Mouse (Mus musculus) midbrain, embryonic 12.5 days (tissue): Measurements from ENCODE around the gene Ascc2. TPM values are rescaled to one million over a fixed set of nuclear protein-coding genes. Genes with fewer than 3 reads are reported as not detected.
A peak's percentile ranks its signal among the peaks of the same experiment; 100 is the strongest.

Source experiments
- ATAC-seq: fragments of 200-750 bp; cut with Nextera tagmentation; 2 replicates; pipeline ENCODE4 v1.8.0; 2017; ENCODE audit warnings: low read depth, moderate TSS enrichment, moderate library complexity; ENCODE audit not compliant: low FRiP score
- H3K27ac ChIP-seq: fragments of 300-500 bp; sonication (generic); replicated peaks from 2 replicates; pipeline ENCODE4 v1.5.1; 2016; ENCODE audit warnings: mild to moderate bottlenecking
- H3K27me3 ChIP-seq: fragments of 300-500 bp; sonication (generic); 2 replicates; pipeline ENCODE4 v1.6.1; 2016; ENCODE audit warnings: mild to moderate bottlenecking
- H3K36me3 ChIP-seq: fragments of 300-500 bp; sonication (generic); 2 replicates; pipeline ENCODE4 v1.6.1; 2016
- H3K4me1 ChIP-seq: fragments of 300-500 bp; sonication (generic); 2 replicates; pipeline ENCODE4 v1.6.1; 2016
- H3K4me2 ChIP-seq: fragments of 300-500 bp; sonication (generic); replicated peaks from 2 replicates; pipeline ENCODE4 v1.6.1; 2016; ENCODE audit warnings: mild to moderate bottlenecking, moderate library complexity
- H3K4me3 ChIP-seq: fragments of 300-500 bp; sonication (generic); 2 replicates; pipeline ENCODE4 v1.5.1; 2016; ENCODE audit warnings: mild to moderate bottlenecking
- H3K9ac ChIP-seq: fragments of 300-500 bp; sonication (generic); replicated peaks from 2 replicates; pipeline ENCODE4 v1.6.1; 2016; ENCODE audit warnings: mild to moderate bottlenecking, moderate library complexity
- H3K9me3 ChIP-seq: fragments of 300-500 bp; sonication (generic); 2 replicates; pipeline ENCODE4 v1.6.1; 2016; ENCODE audit warnings: mild to moderate bottlenecking
- WGBS: fragments of 180-500 bp; shearing (Covaris S2); methylation state at CpG from one replicate; pipeline ENCODE4 v1.1.7; 2016; 5-methylcytosine and 5-hydroxymethylcytosine counted together
- polyA plus RNA-seq: library from polyadenylated mRNA; unstranded; fragments of >200 nt; fragmentation: Nextera tagmentation; extraction: Ambion mirVana; gene quantifications from 2 replicates; pipeline ENCODE4 v1.2.1, GENCODE M21; 2016

Ascc2 gene
- polyA plus RNA-seq = 30.4 and 31.3 TPM in 2 replicates

- H3K27me3 ChIP-seq = 0 out of 2 replicates have a peak, but pooled peaks cover 6% of the 10 kb centered on the region
- no peaks in the 10 kb centered on the region for H3K9me3 ChIP-seq
- peak within 1 kb of the TSS; percentile 78 for H3K9ac ChIP-seq
- H3K36me3 ChIP-seq = peaks cover 11% of the 10 kb centered on the region
- WGBS = under 1% methylated on average over 35 of the region's 35 CpGs
- H3K4me2 ChIP-seq = peak within 1 kb of the TSS; percentile 87
- peak within 1 kb of the TSS; percentile 89 for H3K4me3 ChIP-seq
- ATAC-seq = peak; percentile 92
- peaks cover 16% of the 10 kb centered on the region for H3K4me1 ChIP-seq
- no peak within 1 kb of the TSS for H3K27ac ChIP-seq
These were observed at the start of gene Ascc2 for GRCm38 (mm10) chr11:4637534-4638234. TSS of gene Ascc2 (plus strand) at chr11:4637747.

GRCm38 (mm10) chr11:4591811-4592210 lies 45.7 kb upstream of the Ascc2 start:
- H3K4me2 ChIP-seq = no peak overlapping the region
- no peaks in the 10 kb centered on the region for H3K27me3 ChIP-seq
- H3K9ac ChIP-seq = no peak overlapping the region
- 85% methylated on average over 4 of the region's 4 CpGs for WGBS
- no peak overlapping the region for H3K27ac ChIP-seq
- no peaks in the 10 kb centered on the region for H3K9me3 ChIP-seq
- no peak overlapping the region for H3K4me3 ChIP-seq
- ATAC-seq = no peak
- no peaks in the 10 kb centered on the region for H3K36me3 ChIP-seq
- H3K4me1 ChIP-seq = peaks cover 9% of the 10 kb centered on the region

- Histone ChIP-seq H3K27me3 (no peaks in the 10 kb centered on the region), H3K9me3 (no peaks in the 10 kb centered on the region), H3K27ac (no peak overlapping the region), H3K9ac (peak overlapping the region; percentile 95; the same call in 1 of the 2 replicates), H3K4me1 (peaks cover 9% of the 10 kb centered on the region), H3K4me3 (peak overlapping the region; percentile 96), H3K36me3 (no peaks in the 10 kb centered on the region), H3K4me2 (peak overlapping the region; percentile 60)
- 35% methylated on average over 5 of the region's 5 CpGs for WGBS
- no peak for ATAC-seq
These were observed 44.1 kb upstream of the Ascc2 start for GRCm38 (mm10) chr11:4593491-4593848.

GRCm38 (mm10) chr11:4593849-4594607 lies 43.5 kb upstream of the Ascc2 start:
- Histone ChIP-seq H3K27me3 (no peaks in the 10 kb centered on the region), H3K9ac (peak overlapping the region; percentile 95), H3K9me3 (no peaks in the 10 kb centered on the region), H3K4me3 (peak overlapping the region; percentile 96), H3K36me3 (no peaks in the 10 kb centered on the region), H3K27ac (peak overlapping the region; percentile 95), H3K4me1 (peaks cover 9% of the 10 kb centered on the region), H3K4me2 (peak overlapping the region; percentile 60)
- ATAC-seq = peak; percentile 95
- WGBS = under 1% methylated on average over 44 of the region's 45 CpGs

GRCm38 (mm10) chr11:4594608-4595500 lies 42.7 kb upstream of the Ascc2 start, which contains the start of gene Mtmr3:
TSS of gene Mtmr3 (minus strand) at chr11:4594863.
- peaks cover 9% of the 10 kb centered on the region for H3K4me1 ChIP-seq
- peak within 1 kb of the TSS; percentile 95 for H3K9ac ChIP-seq
- H3K27ac ChIP-seq = peak within 1 kb of the TSS; percentile 95
- 6% methylated on average over 44 of the region's 53 CpGs for WGBS
- no peaks in the 10 kb centered on the region for H3K27me3 ChIP-seq
- H3K9me3 ChIP-seq = no peaks in the 10 kb centered on the region
- peak within 1 kb of the TSS; percentile 96 for H3K4me3 ChIP-seq
- ATAC-seq = peak; percentile 95
- peak within 1 kb of the TSS; percentile 60 for H3K4me2 ChIP-seq
- H3K36me3 ChIP-seq = no peaks in the 10 kb centered on the region

- no peaks in the 10 kb centered on the region for H3K9me3 ChIP-seq
- no peak for ATAC-seq
- H3K36me3 ChIP-seq = no peaks in the 10 kb centered on the region
- no peak overlapping the region for H3K4me3 ChIP-seq
- H3K27me3 ChIP-seq = no peaks in the 10 kb centered on the region
- no peak overlapping the region for H3K27ac ChIP-seq
- 94% methylated on average over 2 of the region's 2 CpGs for WGBS
- H3K9ac ChIP-seq = no peak overlapping the region
- H3K4me1 ChIP-seq = peaks cover 14% of the 10 kb centered on the region
- no peak overlapping the region for H3K4me2 ChIP-seq
These were observed 39.1 kb upstream of the Ascc2 start for GRCm38 (mm10) chr11:4598411-4598810.

- peaks cover 12% of the 10 kb centered on the region for H3K4me1 ChIP-seq
- H3K9ac ChIP-seq = no peak overlapping the region
- WGBS = 95% methylated on average over 3 of the region's 3 CpGs
- no peaks in the 10 kb centered on the region for H3K36me3 ChIP-seq
- H3K9me3 ChIP-seq = no peaks in the 10 kb centered on the region
- no peak for ATAC-seq
- no peak overlapping the region for H3K27ac ChIP-seq
- H3K4me3 ChIP-seq = no peak overlapping the region
- H3K4me2 ChIP-seq = no peak overlapping the region
- H3K27me3 ChIP-seq = no peaks in the 10 kb centered on the region
These were observed 37.6 kb upstream of the Ascc2 start for GRCm38 (mm10) chr11:4599916-4600315.

- Histone ChIP-seq H3K9ac (no peak overlapping the region), H3K36me3 (no peaks in the 10 kb centered on the region), H3K4me1 (peaks cover 12% of the 10 kb centered on the region), H3K4me2 (no peak overlapping the region), H3K27me3 (no peaks in the 10 kb centered on the region), H3K9me3 (no peaks in the 10 kb centered on the region), H3K27ac (no peak overlapping the region), H3K4me3 (no peak overlapping the region)
- 62% methylated on average over 5 of the region's 5 CpGs for WGBS
- no peak for ATAC-seq
These were observed 35.7 kb upstream of the Ascc2 start for GRCm38 (mm10) chr11:4601890-4602289.

GRCm38 (mm10) chr11:4602691-4603441 lies 34.7 kb upstream of the Ascc2 start:
- no peaks in the 10 kb centered on the region for H3K36me3 ChIP-seq
- no peak overlapping the region for H3K4me2 ChIP-seq
- no peak overlapping the region for H3K4me3 ChIP-seq
- H3K27ac ChIP-seq = no peak overlapping the region
- H3K9me3 ChIP-seq = no peaks in the 10 kb centered on the region
- no peak overlapping the region for H3K9ac ChIP-seq
- H3K4me1 ChIP-seq = peaks cover 12% of the 10 kb centered on the region
- ATAC-seq = no peak
- H3K27me3 ChIP-seq = no peaks in the 10 kb centered on the region
- 46% methylated on average over 12 of the region's 12 CpGs for WGBS

- no peak for ATAC-seq
- no peak overlapping the region for H3K27ac ChIP-seq
- no peaks in the 10 kb centered on the region for H3K9me3 ChIP-seq
- no peaks in the 10 kb centered on the region for H3K36me3 ChIP-seq
- no peak overlapping the region for H3K4me3 ChIP-seq
- no peaks in the 10 kb centered on the region for H3K27me3 ChIP-seq
- H3K4me1 ChIP-seq = peaks cover 12% of the 10 kb centered on the region
- H3K4me2 ChIP-seq = no peak overlapping the region
- WGBS = 79% methylated on average over 6 of the region's 6 CpGs
- H3K9ac ChIP-seq = no peak overlapping the region
These were observed 33.1 kb upstream of the Ascc2 start for GRCm38 (mm10) chr11:4604441-4604840.

GRCm38 (mm10) chr11:4605414-4605813 lies 32.1 kb upstream of the Ascc2 start:
- H3K36me3 ChIP-seq = no peaks in the 10 kb centered on the region
- peaks cover 12% of the 10 kb centered on the region for H3K4me1 ChIP-seq
- no peaks in the 10 kb centered on the region for H3K9me3 ChIP-seq
- H3K9ac ChIP-seq = no peak overlapping the region
- H3K27me3 ChIP-seq = no peaks in the 10 kb centered on the region
- no peak overlapping the region for H3K4me3 ChIP-seq
- H3K4me2 ChIP-seq = no peak overlapping the region
- WGBS = 59% methylated on average over 7 of the region's 7 CpGs
- no peak for ATAC-seq
- no peak overlapping the region for H3K27ac ChIP-seq
